In genomic region chr10:94500210-94500876, GRCm38 (mm10) we compare ENCODE assay signal across 13 mouse cellular contexts.
DNase-seq lines count a peak whose midpoint lies in the region; ATAC-seq and TF ChIP-seq lines count a peak whose summit lies in the region.
"Had no signal": no experiment of that assay in that cellular context is flagged by ENCODE, and none has a peak within 500 bp of the region (broad histone marks: within the 10 kb centered on the region; RNA-seq: fewer than 3 reads in every experiment).

No protein-coding gene starts in this region.

- no peak for DNase-seq in embryonic facial prominence, embryonic 10.5 days (ENCODE audit: low spot score)
- DNase-seq in lung, postnatal 4 days, result no peak
- no peak for DNase-seq in cerebellum, adult 2 months
- no peak for DNase-seq in layer of hippocampus, adult 9-10 months (ENCODE audit: low spot score)
- DNase-seq: heart, adult 18-20 months; heart, postnatal 36 days; kidney, postnatal 4 days had no signal

- no peak for TF ChIP-seq POLR2A in cerebellum, adult 2 months (IDR thresholded peaks at IDR 0.05; ENCODE audit: borderline replicate concordance, insufficient read depth, low read length)

- ATAC-seq in embryonic facial prominence, embryonic 12.5 days (ENCODE audit: insufficient number of reproducible peaks, insufficient read depth, low FRiP score, low TSS enrichment), result no peak
- peak; percentile 45; the same call in 1 of the 2 replicates for ATAC-seq in lung, embryonic 16.5 days (ENCODE audit: low read depth)
- ATAC-seq in limb, embryonic 13.5 days (ENCODE audit: low FRiP score, low read depth), result peak; percentile 21; the same call in 1 of the 2 replicates
- peak; percentile 64 for ATAC-seq in neural tube, embryonic 15.5 days (ENCODE audit: low FRiP score)

- H3K27me3 ChIP-seq in embryonic facial prominence, embryonic 12.5 days, result no peaks in the 10 kb centered on the region
- H3K27me3 ChIP-seq in embryonic facial prominence, embryonic 10.5 days (replicated peaks; ENCODE audit: low read depth, poor library complexity, severe bottlenecking), result no peaks in the 10 kb centered on the region
- H3K27me3 ChIP-seq in lung, embryonic 16.5 days (ENCODE audit: control insufficient read depth, insufficient read depth, low read depth, low read length), result no peaks in the 10 kb centered on the region
- H3K27me3 ChIP-seq in limb, embryonic 13.5 days, result no peaks in the 10 kb centered on the region
- H3K27me3 ChIP-seq in neural tube, embryonic 15.5 days (replicated peaks), result no peaks in the 10 kb centered on the region
- no peaks in the 10 kb centered on the region for H3K27me3 ChIP-seq in cerebellum, adult 2 months (ENCODE audit: control insufficient read depth, insufficient read depth, low read length)
- H3K27me3 ChIP-seq: lung, embryonic 15.5 days had no signal

- 35% methylated on average over 16 of the region's 16 CpGs for WGBS in embryonic facial prominence, embryonic 12.5 days
- WGBS in embryonic facial prominence, embryonic 10.5 days, result 42% methylated on average over 16 of the region's 16 CpGs
- 31% methylated on average over 16 of the region's 16 CpGs for WGBS in lung, embryonic 16.5 days
- 29% methylated on average over 16 of the region's 16 CpGs for WGBS in limb, embryonic 13.5 days
- WGBS in neural tube, embryonic 15.5 days, result 30% methylated on average over 16 of the region's 16 CpGs
- WGBS in cerebellum, adult 2 months, result 60% methylated on average over 16 of the region's 16 CpGs

- H3K27ac ChIP-seq in embryonic facial prominence, embryonic 12.5 days, result 0 out of 2 replicates have a peak overlapping the region, but pooled peaks have one; percentile 11
- H3K27ac ChIP-seq in embryonic facial prominence, embryonic 10.5 days (replicated peaks), result no peak overlapping the region; the same call in 1 of the 2 replicates
- H3K27ac ChIP-seq in lung, embryonic 16.5 days (ENCODE audit: low read length), result no peak overlapping the region
- peak overlapping the region; percentile 22; the same call in 1 of the 2 replicates for H3K27ac ChIP-seq in limb, embryonic 13.5 days
- H3K27ac ChIP-seq in neural tube, embryonic 15.5 days (replicated peaks), result peak overlapping the region; percentile 43
- H3K27ac ChIP-seq in cerebellum, adult 2 months (ENCODE audit: insufficient read depth, low read length), result no peak overlapping the region
- H3K27ac ChIP-seq: lung, embryonic 15.5 days had no signal

- no peak overlapping the region for H3K4me3 ChIP-seq in embryonic facial prominence, embryonic 12.5 days
- H3K4me3 ChIP-seq in embryonic facial prominence, embryonic 10.5 days, result no peak overlapping the region
- H3K4me3 ChIP-seq in lung, embryonic 16.5 days (ENCODE audit: low read length), result no peak overlapping the region
- no peak overlapping the region for H3K4me3 ChIP-seq in limb, embryonic 13.5 days
- H3K4me3 ChIP-seq in neural tube, embryonic 15.5 days (replicated peaks), result no peak overlapping the region
- no peak overlapping the region for H3K4me3 ChIP-seq in cerebellum, adult 2 months (replicated peaks; ENCODE audit: insufficient read depth, low read depth, low read length)
- H3K4me3 ChIP-seq: lung, embryonic 15.5 days; myocyte had no signal

- no peak overlapping the region for H3K4me2 ChIP-seq in embryonic facial prominence, embryonic 12.5 days (replicated peaks)
- no peak overlapping the region for H3K4me2 ChIP-seq in lung, embryonic 16.5 days (ENCODE audit: low read depth, low read length)
- H3K4me2 ChIP-seq in limb, embryonic 13.5 days (replicated peaks), result peak overlapping the region; percentile 28; the same call in 1 of the 2 replicates
- H3K4me2 ChIP-seq in neural tube, embryonic 15.5 days, result no peak overlapping the region
- H3K4me2 ChIP-seq: lung, embryonic 15.5 days had no signal

- TF ChIP-seq CTCF in cerebellum, adult 2 months (IDR thresholded peaks at IDR 0.05; ENCODE audit: borderline replicate concordance, insufficient read depth, low read depth, low read length), result no peak

- H3K36me3 ChIP-seq in embryonic facial prominence, embryonic 12.5 days, result no peaks in the 10 kb centered on the region
- H3K36me3 ChIP-seq in embryonic facial prominence, embryonic 10.5 days (replicated peaks), result no peaks in the 10 kb centered on the region
- H3K36me3 ChIP-seq in lung, embryonic 16.5 days (ENCODE audit: control insufficient read depth, insufficient read depth, low read length), result no peaks in the 10 kb centered on the region
- H3K36me3 ChIP-seq in limb, embryonic 13.5 days, result no peaks in the 10 kb centered on the region
- H3K36me3 ChIP-seq in neural tube, embryonic 15.5 days, result no peaks in the 10 kb centered on the region
- H3K36me3 ChIP-seq: lung, embryonic 15.5 days had no signal

- H3K4me1 ChIP-seq in embryonic facial prominence, embryonic 12.5 days, result peaks cover 10% of the 10 kb centered on the region; the same call in 1 of the 2 replicates
- H3K4me1 ChIP-seq in embryonic facial prominence, embryonic 10.5 days, result peaks cover 32% of the 10 kb centered on the region
- peaks cover 18% of the 10 kb centered on the region for H3K4me1 ChIP-seq in lung, embryonic 16.5 days (replicated peaks; ENCODE audit: control insufficient read depth, insufficient read depth, low read length)
- H3K4me1 ChIP-seq in limb, embryonic 13.5 days, result peaks cover 41% of the 10 kb centered on the region
- peaks cover 24% of the 10 kb centered on the region for H3K4me1 ChIP-seq in neural tube, embryonic 15.5 days
- no peaks in the 10 kb centered on the region for H3K4me1 ChIP-seq in cerebellum, adult 2 months (ENCODE audit: control insufficient read depth, insufficient read depth, low read length)

- H3K9me3 ChIP-seq in embryonic facial prominence, embryonic 12.5 days, result no peaks in the 10 kb centered on the region
- H3K9me3 ChIP-seq in embryonic facial prominence, embryonic 10.5 days, result no peaks in the 10 kb centered on the region
- H3K9me3 ChIP-seq in lung, embryonic 16.5 days (ENCODE audit: control insufficient read depth, low read length), result no peaks in the 10 kb centered on the region
- no peaks in the 10 kb centered on the region for H3K9me3 ChIP-seq in limb, embryonic 13.5 days
- no peaks in the 10 kb centered on the region for H3K9me3 ChIP-seq in neural tube, embryonic 15.5 days (replicated peaks)
- H3K9me3 ChIP-seq: lung, embryonic 15.5 days had no signal

- H3K9ac ChIP-seq in embryonic facial prominence, embryonic 12.5 days, result no peak overlapping the region
- H3K9ac ChIP-seq in lung, embryonic 16.5 days (ENCODE audit: low read length), result peak overlapping the region; percentile 17; the same call in 1 of the 2 replicates
- H3K9ac ChIP-seq in limb, embryonic 13.5 days, result no peak overlapping the region
- H3K9ac ChIP-seq in neural tube, embryonic 15.5 days (replicated peaks), result no peak overlapping the region; the same call in 1 of the 2 replicates
- H3K9ac ChIP-seq: lung, embryonic 15.5 days had no signal

Comparison
In these comparisons a context has a peak if more than half of its experiments do, and no peak if none do; other contexts are left out.
1. H3K27ac ChIP-seq: peak in embryonic facial prominence, embryonic 12.5 days (single experiment), limb, embryonic 13.5 days (single experiment) and neural tube, embryonic 15.5 days (single experiment); none in embryonic facial prominence, embryonic 10.5 days (single experiment), lung, embryonic 16.5 days (single experiment) and cerebellum, adult 2 months (single experiment).